Mouse (Mus musculus) myocyte (in vitro differentiated cells): Measurements from ENCODE around the gene Rad51b.

Source experiments
- CEBPB ChIP-seq: IDR thresholded peaks from 2 replicates; pipeline ENCODE4 v1.6.1; 2011; ENCODE audit warnings: mild to moderate bottlenecking, moderate library complexity; ENCODE audit not compliant: poor library complexity, insufficient read depth, severe bottlenecking
- E2F4 ChIP-seq: IDR thresholded peaks from one replicate; pipeline ENCODE4 v1.6.1; 2011; ENCODE audit warnings: mild to moderate bottlenecking, control low read depth, moderate library complexity; ENCODE audit not compliant: insufficient read depth
- MYOG ChIP-seq, 3 experiments: IDR thresholded peaks; one replicate each; pipeline ENCODE4 v1.6.1; 2011; ENCODE audit warnings: control low read depth in 2 of 3, low read depth in 2 of 3, mild to moderate bottlenecking in 2 of 3; ENCODE audit not compliant: insufficient read length in 2 of 3, control insufficient read depth in 1 of 3, insufficient read depth in 1 of 3
- POLR2A ChIP-seq: IDR thresholded peaks from one replicate; pipeline ENCODE4 v1.6.1; 2011; ENCODE audit warnings: low read depth, mild to moderate bottlenecking, control low read depth, moderate library complexity; ENCODE audit not compliant: insufficient read length
- POLR2AphosphoS2 ChIP-seq: IDR thresholded peaks from one replicate; pipeline ENCODE4 v1.6.1; 2011; ENCODE audit warnings: low read depth, control low read depth; ENCODE audit not compliant: insufficient read length
- TCF12 ChIP-seq: IDR thresholded peaks from one replicate; pipeline ENCODE4 v1.6.1; 2011; ENCODE audit warnings: mild to moderate bottlenecking, control low read depth; ENCODE audit not compliant: poor library complexity, insufficient read depth, severe bottlenecking
- USF1 ChIP-seq: IDR thresholded peaks from one replicate; pipeline ENCODE4 v1.6.1; 2011; ENCODE audit warnings: low read depth, mild to moderate bottlenecking, control low read depth, moderate library complexity

DNA sequence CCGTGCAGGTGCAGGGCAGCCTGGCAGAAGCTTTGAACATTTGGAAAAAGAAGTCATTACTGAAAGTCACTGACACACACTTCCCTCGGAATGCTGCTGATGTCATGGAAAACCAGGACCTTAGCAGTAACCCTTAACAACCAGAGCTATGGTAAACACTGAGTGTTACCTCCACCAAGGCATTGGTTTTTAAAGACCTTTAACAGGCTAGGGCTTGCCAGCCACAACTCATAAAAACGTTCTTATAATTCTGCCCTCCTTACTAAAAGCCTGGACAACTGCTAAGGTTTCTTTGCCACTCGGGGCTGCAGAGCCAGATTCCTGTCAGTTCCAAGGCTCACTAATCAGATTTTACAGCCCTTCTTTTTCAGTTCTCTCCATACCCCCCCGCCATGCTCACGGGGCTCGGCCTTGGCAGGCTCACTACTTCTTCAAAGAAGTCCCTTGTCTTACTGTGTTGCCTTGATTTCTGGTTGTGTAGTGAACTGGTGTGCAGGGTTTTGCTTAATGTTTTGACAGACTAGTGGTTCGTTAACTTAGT is 210.1 kb downstream of the Rad51b start:
- TF ChIP-seq CEBPB (no peak), USF1 (no peak), MYOG (IDR thresholded peaks at IDR 0.05; ENCODE audit: control insufficient read depth in 1 of 3, insufficient read depth in 1 of 3, insufficient read length in 2 of 3, low read depth in 2 of 3) (no peak), POLR2A (no peak), POLR2AphosphoS2 (no peak), TCF12 (no peak), E2F4 (no peak)
